Mouse (Mus musculus): Measurements from ENCODE around the gene Steap4. TPM values are rescaled to one million over a fixed set of nuclear protein-coding genes. Genes with fewer than 3 reads are reported as not detected.

Steap4 gene
- 2.4 and 2.5 TPM in 2 replicates for polyA plus RNA-seq (2012; rRNA removed)

GRCm38 (mm10) chr5:7960176-7960575 is at the start of gene Steap4:
Gene Steap4, plus strand, starts transcription at chr5:7960457.

Other genes starting within 250 kb of the Steap4 start
- 88.4 and 112 TPM in 2 replicates for gene Sri, start 85.6 kb downstream of the Steap4 start, polyA plus RNA-seq (2012; rRNA removed)

Data from liver, embryonic 14 days (tissue).